Mouse (Mus musculus) heart, embryonic 12.5 days (tissue): ENCODE data around the gene Gm12845. TPM values are rescaled to one million over a fixed set of nuclear protein-coding genes. Genes with fewer than 3 reads are reported as not detected.
"Not testable (repeated sequence)": the region's sequence is repeated elsewhere in the genome, so short reads cannot be mapped to it uniquely, and the experiment has no call there.

Source experiments
- ATAC-seq: fragments of 200-750 bp; cut with Nextera tagmentation; 2 replicates; pipeline ENCODE4 v1.8.0; 2017; ENCODE audit warnings: moderate TSS enrichment, moderate library complexity; ENCODE audit not compliant: insufficient number of reproducible peaks, low FRiP score
- H3K27ac ChIP-seq: fragments of 300-500 bp; sonication (generic); 2 replicates; pipeline ENCODE4 v1.5.1; 2016; ENCODE audit warnings: mild to moderate bottlenecking, moderate library complexity; ENCODE audit not compliant: poor library complexity, severe bottlenecking
- H3K27me3 ChIP-seq: fragments of 300-500 bp; sonication (generic); replicated peaks from 2 replicates; pipeline ENCODE4 v1.6.1; 2016; ENCODE audit warnings: mild to moderate bottlenecking, moderate library complexity
- H3K36me3 ChIP-seq: fragments of 300-500 bp; sonication (generic); 2 replicates; pipeline ENCODE4 v1.6.1; 2016; ENCODE audit warnings: mild to moderate bottlenecking, moderate library complexity
- H3K4me1 ChIP-seq: fragments of 300-500 bp; sonication (generic); replicated peaks from 2 replicates; pipeline ENCODE4 v1.6.1; 2016; ENCODE audit warnings: mild to moderate bottlenecking
- H3K4me2 ChIP-seq: fragments of 300-500 bp; sonication (generic); 2 replicates; pipeline ENCODE4 v1.6.1; 2016; ENCODE audit warnings: mild to moderate bottlenecking, moderate library complexity
- H3K4me3 ChIP-seq: fragments of 300-500 bp; sonication (generic); 2 replicates; pipeline ENCODE4 v1.5.1; 2016; ENCODE audit warnings: mild to moderate bottlenecking
- H3K9ac ChIP-seq: fragments of 300-500 bp; sonication (generic); 2 replicates; pipeline ENCODE4 v1.6.1; 2016; ENCODE audit warnings: mild to moderate bottlenecking, moderate library complexity
- H3K9me3 ChIP-seq: fragments of 300-500 bp; sonication (generic); replicated peaks from 2 replicates; pipeline ENCODE4 v1.6.1; 2016; ENCODE audit warnings: mild to moderate bottlenecking, moderate library complexity
- WGBS: fragments of 180-500 bp; shearing (Covaris S2); methylation state at CpG from one replicate; pipeline ENCODE4 v1.1.7; 2016; 5-methylcytosine and 5-hydroxymethylcytosine counted together
- polyA plus RNA-seq: library from polyadenylated mRNA; unstranded; fragments of >200 nt; fragmentation: Nextera tagmentation; extraction: Ambion mirVana; gene quantifications from 2 replicates; pipeline ENCODE4 v1.2.1, GENCODE M21; 2016

Gene Gm12845
- polyA plus RNA-seq, 1 experiment from 2014 or later: not detected

DNA sequence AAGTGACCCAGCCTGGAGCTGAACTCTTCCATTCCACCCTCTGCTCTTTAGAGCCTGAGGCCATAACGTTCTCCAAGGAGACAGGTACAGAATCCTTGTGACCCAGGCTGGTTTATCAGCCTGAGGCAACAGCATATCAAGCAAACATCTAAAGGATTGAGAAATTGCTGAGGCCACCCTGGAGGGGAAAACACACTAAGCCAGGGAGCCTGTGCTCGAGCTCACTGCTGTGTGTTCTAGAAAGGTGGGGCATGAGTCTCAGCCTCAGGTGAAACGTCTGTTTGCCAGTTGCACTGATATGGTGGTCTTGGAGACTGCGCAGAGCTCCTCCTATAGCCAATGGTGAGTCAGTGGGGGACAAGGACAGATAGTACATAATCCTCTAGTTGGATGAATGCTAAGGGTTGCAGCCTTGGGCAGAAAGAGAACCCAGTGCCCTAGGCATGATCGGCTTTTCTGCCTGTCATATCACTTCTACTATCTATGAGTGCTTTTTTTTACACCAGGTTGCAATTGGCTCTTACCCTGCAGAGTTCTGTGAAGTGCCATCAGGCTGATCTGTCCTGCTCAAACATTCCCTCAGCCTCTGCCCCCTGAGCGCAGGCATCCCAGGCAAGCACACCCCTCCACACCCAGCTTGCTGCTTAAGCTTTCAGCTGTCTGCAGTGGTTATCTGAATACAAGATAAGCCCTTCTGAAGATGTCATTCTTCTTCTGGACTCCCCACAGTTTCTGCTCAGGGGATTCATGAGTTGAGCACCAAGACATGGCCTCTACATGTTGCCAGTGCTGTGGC is 10.7 kb upstream of the Gm12845 start:
- Histone ChIP-seq H3K4me3 (no peak overlapping the region), H3K4me2 (no peak overlapping the region), H3K9ac (no peak overlapping the region), H3K4me1 (no peaks in the 10 kb centered on the region), H3K27ac (no peak overlapping the region), H3K27me3 (no peaks in the 10 kb centered on the region), H3K9me3 (no peaks in the 10 kb centered on the region), H3K36me3 (no peaks in the 10 kb centered on the region)
- ATAC-seq: no peak
- WGBS: 56% methylated on average over 6 of the region's 6 CpGs

GRCm38 (mm10) chr4:117731926-117732325 is 7.7 kb downstream of the Gm12845 start:
- Histone ChIP-seq H3K4me2 (no peak overlapping the region), H3K36me3 (no peaks in the 10 kb centered on the region), H3K9me3 (no peaks in the 10 kb centered on the region), H3K4me1 (no peaks in the 10 kb centered on the region), H3K4me3 (no peak overlapping the region), H3K9ac (no peak overlapping the region), H3K27ac (no peak overlapping the region), H3K27me3 (0 out of 2 replicates have a peak, but pooled peaks cover 5% of the 10 kb centered on the region)
- ATAC-seq: no peak
- 67% methylated on average over 3 of the region's 3 CpGs for WGBS

DNA sequence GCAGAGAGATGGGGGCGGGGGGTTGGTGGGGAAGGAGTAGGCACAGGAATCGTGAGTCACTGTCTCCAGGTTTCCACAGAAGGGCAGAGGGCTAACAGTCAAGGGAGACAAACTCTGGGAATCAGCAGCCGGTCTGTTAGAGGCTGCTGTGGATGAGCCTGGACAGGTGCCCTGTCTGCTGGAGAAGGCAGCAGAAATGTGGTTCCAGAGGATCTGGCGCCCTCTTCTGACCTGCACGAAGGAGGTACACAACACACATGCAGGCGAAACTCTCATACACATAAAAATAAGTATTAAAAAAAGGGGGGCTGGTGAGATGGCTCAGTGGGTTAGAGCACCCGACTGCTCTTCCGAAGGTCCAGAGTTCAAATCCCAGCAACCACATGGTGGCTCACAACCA is 13.3 kb downstream of the Gm12845 start:
- Histone ChIP-seq H3K4me2 (no peak overlapping the region), H3K4me3 (no peak overlapping the region), H3K9ac (no peak overlapping the region), H3K36me3 (no peaks in the 10 kb centered on the region), H3K27me3 (no peaks in the 10 kb centered on the region), H3K9me3 (0 out of 2 replicates have a peak, but pooled peaks cover 2% of the 10 kb centered on the region), H3K4me1 (no peaks in the 10 kb centered on the region), H3K27ac (no peak overlapping the region)
- 41% methylated on average over 8 of the region's 8 CpGs for WGBS
- ATAC-seq: 0 out of 2 replicates have a peak, but pooled peaks have one; percentile 48

- not testable (repeated sequence) for H3K4me3 ChIP-seq, H3K27me3 ChIP-seq, H3K4me2 ChIP-seq, ATAC-seq, H3K4me1 ChIP-seq, H3K9ac ChIP-seq, H3K27ac ChIP-seq, H3K9me3 ChIP-seq, H3K36me3 ChIP-seq
- WGBS: 50% methylated on average over 5 of the region's 5 CpGs
Observed at GRCm38 (mm10) chr4:117752469-117752868, 28.3 kb downstream of the Gm12845 start.

- Histone ChIP-seq H3K9ac (no peak overlapping the region), H3K27me3 (no peaks in the 10 kb centered on the region), H3K4me3 (no peak overlapping the region), H3K9me3 (no peaks in the 10 kb centered on the region), H3K36me3 (no peaks in the 10 kb centered on the region), H3K4me2 (no peak overlapping the region), H3K27ac (no peak overlapping the region), H3K4me1 (no peaks in the 10 kb centered on the region)
- 86% methylated on average over 5 of the region's 5 CpGs for WGBS
- no peak for ATAC-seq
Observed at GRCm38 (mm10) chr4:117760151-117760550, 35.9 kb downstream of the Gm12845 start.

DNA sequence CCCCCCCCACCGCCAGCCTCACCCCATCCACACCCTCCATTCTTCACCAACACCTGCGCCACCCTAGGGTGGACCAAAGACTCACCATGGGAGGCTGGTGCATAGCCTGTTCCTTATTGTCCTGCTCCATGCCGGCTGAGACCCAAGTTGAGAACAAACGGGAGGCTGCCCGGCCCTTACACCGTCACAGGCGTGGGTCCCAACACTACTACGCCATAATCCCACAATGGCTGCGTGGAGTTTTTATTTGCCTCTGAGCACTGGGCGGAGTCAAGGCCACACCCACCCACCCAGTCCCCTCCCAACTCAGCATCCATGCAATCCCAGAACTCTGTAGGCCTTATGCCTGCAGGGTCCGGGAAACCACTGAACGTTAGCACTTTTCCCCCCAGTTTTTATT is 41.2 kb downstream of the Gm12845 start, which contains the start of gene Klf17:
Gene Klf17 (minus strand): TSS at position 233 of the 400 bp plus-strand sequence.
- H3K27ac ChIP-seq: no peak within 1 kb of the TSS
- H3K36me3 ChIP-seq: no peaks in the 10 kb centered on the region
- no peaks in the 10 kb centered on the region for H3K4me1 ChIP-seq
- no peak within 1 kb of the TSS for H3K4me2 ChIP-seq
- H3K9ac ChIP-seq: no peak within 1 kb of the TSS
- H3K9me3 ChIP-seq: no peaks in the 10 kb centered on the region
- WGBS: 71% methylated on average over 12 of the region's 12 CpGs
- no peak within 1 kb of the TSS for H3K4me3 ChIP-seq
- no peak for ATAC-seq
- no peaks in the 10 kb centered on the region for H3K27me3 ChIP-seq

DNA sequence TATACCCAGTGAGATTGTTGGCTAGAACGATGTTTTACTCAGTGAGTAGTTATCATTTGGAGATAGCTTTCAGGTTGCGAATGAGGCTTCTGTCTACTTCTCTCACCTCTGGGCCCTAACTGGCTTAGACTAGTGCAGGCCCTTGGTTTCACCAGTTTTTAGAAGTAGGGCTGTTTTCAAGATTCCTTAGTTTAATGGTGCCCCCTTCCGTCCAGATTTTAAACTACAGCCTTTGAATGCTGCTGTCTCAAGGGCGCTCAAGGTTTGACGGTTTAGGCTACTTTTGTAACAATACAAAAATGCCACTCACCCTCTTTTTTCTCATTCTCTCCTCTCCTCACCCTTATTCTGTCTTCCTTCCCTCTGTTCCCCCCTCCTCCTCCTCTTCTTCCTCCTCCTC is 46.7 kb downstream of the Gm12845 start:
- Histone ChIP-seq H3K9ac (no peak overlapping the region), H3K36me3 (no peaks in the 10 kb centered on the region), H3K27ac (no peak overlapping the region), H3K4me1 (no peaks in the 10 kb centered on the region), H3K9me3 (no peaks in the 10 kb centered on the region), H3K27me3 (no peaks in the 10 kb centered on the region), H3K4me3 (no peak overlapping the region), H3K4me2 (no peak overlapping the region)
- no peak for ATAC-seq
- 19% methylated on average over 5 of the region's 5 CpGs for WGBS

- WGBS: 45% methylated on average over 9 of the region's 9 CpGs
- Histone ChIP-seq H3K4me3 (no peak overlapping the region), H3K36me3 (no peaks in the 10 kb centered on the region), H3K27ac (no peak overlapping the region), H3K4me1 (no peaks in the 10 kb centered on the region), H3K9ac (no peak overlapping the region), H3K9me3 (no peaks in the 10 kb centered on the region), H3K4me2 (no peak overlapping the region), H3K27me3 (no peaks in the 10 kb centered on the region)
- ATAC-seq: no peak
Observed at GRCm38 (mm10) chr4:117772960-117773359, 48.7 kb downstream of the Gm12845 start.

Other genes starting within 250 kb of the Gm12845 start
- gene Rnf220, start 227.4 kb upstream of the Gm12845 start, polyA plus RNA-seq: 55.8 and 56.8 TPM in 2 replicates
- 116 and 119 TPM in 2 replicates for gene Eri3, start 174.0 kb upstream of the Gm12845 start, polyA plus RNA-seq
- gene Dmap1, start 42.1 kb upstream of the Gm12845 start, polyA plus RNA-seq: 44.0 and 47.2 TPM in 2 replicates
- not detected in 2 replicates for gene Klf17, start 41.2 kb downstream of the Gm12845 start, polyA plus RNA-seq
- gene Slc6a9, start 110.1 kb downstream of the Gm12845 start, polyA plus RNA-seq: 10.3 and 10.8 TPM in 2 replicates
- 0.74 and 0.91 TPM in 2 replicates for gene Ccdc24, start 148.1 kb downstream of the Gm12845 start, polyA plus RNA-seq
- 18.3 and 19.4 TPM in 2 replicates for gene B4galt2, start 159.1 kb downstream of the Gm12845 start, polyA plus RNA-seq
- 183 and 196 TPM in 2 replicates for gene Atp6v0b, start 162.9 kb downstream of the Gm12845 start, polyA plus RNA-seq
- 12.4 and 12.9 TPM in 2 replicates for gene Dph2, start 167.6 kb downstream of the Gm12845 start, polyA plus RNA-seq
- 43.0 and 44.7 TPM in 2 replicates for gene Ipo13, start 190.6 kb downstream of the Gm12845 start, polyA plus RNA-seq
- gene Artn, start 205.4 kb downstream of the Gm12845 start, polyA plus RNA-seq: 0.54 and 0.70 TPM in 2 replicates